Mouse (Mus musculus) forebrain, embryonic 16.5 days (tissue): ENCODE data around the gene Pkig. TPM values are rescaled to one million over a fixed set of nuclear protein-coding genes. Genes with fewer than 3 reads are reported as not detected.
"Not testable (repeated sequence)": the region's sequence is repeated elsewhere in the genome, so short reads cannot be mapped to it uniquely, and the experiment has no call there.

ENCODE experiments used
- ATAC-seq: fragments of 200-750 bp; cut with Nextera tagmentation; 2 replicates; pipeline ENCODE4 v1.8.0; 2017; ENCODE audit warnings: mild to moderate bottlenecking, moderate library complexity
- H3K27ac ChIP-seq: fragments of 300-500 bp; sonication (generic); 2 replicates; pipeline ENCODE4 v1.5.1; 2014; ENCODE audit warnings: low read length, control low read depth
- H3K27me3 ChIP-seq: fragments of 300-500 bp; sonication (generic); replicated peaks from 2 replicates; pipeline ENCODE4 v1.6.1; 2014; ENCODE audit warnings: low read length; ENCODE audit not compliant: control insufficient read depth, insufficient read depth
- H3K36me3 ChIP-seq: fragments of 300-500 bp; sonication (generic); 2 replicates; pipeline ENCODE4 v1.6.1; 2014; ENCODE audit not compliant: control insufficient read depth, insufficient read depth
- H3K4me1 ChIP-seq: fragments of 300-500 bp; sonication (generic); replicated peaks from 2 replicates; pipeline ENCODE4 v1.6.1; 2014; ENCODE audit warnings: low read length; ENCODE audit not compliant: control insufficient read depth, insufficient read depth
- H3K4me2 ChIP-seq: fragments of 300-500 bp; sonication (generic); 2 replicates; pipeline ENCODE4 v1.6.1; 2014; ENCODE audit warnings: mild to moderate bottlenecking, low read length, control low read depth
- H3K4me3 ChIP-seq: fragments of 300-500 bp; sonication (generic); replicated peaks from 2 replicates; pipeline ENCODE4 v1.5.1; 2014; ENCODE audit warnings: mild to moderate bottlenecking, low read length, control low read depth
- H3K9ac ChIP-seq: fragments of 300-500 bp; sonication (generic); replicated peaks from 2 replicates; pipeline ENCODE4 v1.6.1; 2014; ENCODE audit warnings: low read depth, low read length, control low read depth
- H3K9me3 ChIP-seq: fragments of 300-500 bp; sonication (generic); 2 replicates; pipeline ENCODE4 v1.6.1; 2016; ENCODE audit warnings: low read length; ENCODE audit not compliant: control insufficient read depth
- WGBS: fragments of 180-500 bp; shearing (Covaris S2); extraction: QIAGEN DNeasy Blood & Tissue Kit; methylation state at CpG from one replicate; pipeline ENCODE4 v1.1.7; 2014; 5-methylcytosine and 5-hydroxymethylcytosine counted together
- polyA plus RNA-seq: library from polyadenylated mRNA; unstranded; fragments of >200 nt; fragmentation: Nextera tagmentation; extraction: Ambion mirVana; gene quantifications from 2 replicates; pipeline ENCODE4 v1.2.1, GENCODE M21; 2015

The Pkig gene
- polyA plus RNA-seq, 1 experiment from 2014 or later: 153 TPM

DNA sequence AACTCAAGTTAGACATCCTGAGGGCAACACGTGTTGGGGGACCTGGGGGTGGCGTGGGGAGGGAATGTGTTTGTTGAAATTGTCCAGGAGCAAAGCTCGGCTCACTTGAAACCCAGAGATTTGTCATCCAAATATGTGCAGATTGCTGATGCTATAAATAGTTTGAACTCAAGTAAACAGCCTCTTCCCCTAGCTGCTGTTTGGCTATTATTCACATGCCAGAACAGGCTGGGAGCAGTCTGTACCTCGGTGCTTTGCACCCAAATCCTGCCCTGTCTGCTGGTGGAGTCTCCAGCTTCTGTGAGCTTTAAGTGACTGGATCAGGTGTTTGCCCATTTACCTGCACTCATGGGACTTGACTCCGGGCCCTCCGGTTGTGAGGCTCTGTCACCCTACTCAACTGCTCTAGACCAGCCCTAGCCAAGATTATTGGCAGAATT lies 27.6 kb downstream of the Pkig start:
- Histone ChIP-seq H3K36me3 (no peaks in the 10 kb centered on the region), H3K4me1 (peaks cover 16% of the 10 kb centered on the region), H3K27ac (peak overlapping the region; percentile 72), H3K4me3 (no peak overlapping the region), H3K4me2 (no peak overlapping the region), H3K9ac (no peak overlapping the region), H3K27me3 (no peaks in the 10 kb centered on the region), H3K9me3 (no peaks in the 10 kb centered on the region)
- no peak; the same call in 1 of the 2 replicates for ATAC-seq
- WGBS: 77% methylated on average over 6 of the region's 6 CpGs

- peaks cover 16% of the 10 kb centered on the region for H3K4me1 ChIP-seq
- no peak overlapping the region for H3K9ac ChIP-seq
- 82% methylated on average over 5 of the region's 5 CpGs for WGBS
- H3K27me3 ChIP-seq: no peaks in the 10 kb centered on the region
- H3K4me3 ChIP-seq: no peak overlapping the region
- H3K27ac ChIP-seq: peak overlapping the region; percentile 72
- H3K4me2 ChIP-seq: no peak overlapping the region
- no peaks in the 10 kb centered on the region for H3K36me3 ChIP-seq
- H3K9me3 ChIP-seq: no peaks in the 10 kb centered on the region
- no peak for ATAC-seq
Measured at GRCm38 (mm10) chr2:163686233-163686632, 28.0 kb downstream of the Pkig start.

- 71% methylated on average over 3 of the region's 3 CpGs for WGBS
- no peaks in the 10 kb centered on the region for H3K27me3 ChIP-seq
- no peak for ATAC-seq
- H3K9me3 ChIP-seq: no peaks in the 10 kb centered on the region
- peaks cover 16% of the 10 kb centered on the region for H3K4me1 ChIP-seq
- H3K36me3 ChIP-seq: no peaks in the 10 kb centered on the region
- no peak overlapping the region for H3K27ac ChIP-seq
- no peak overlapping the region for H3K4me3 ChIP-seq
- no peak overlapping the region for H3K9ac ChIP-seq
- H3K4me2 ChIP-seq: no peak overlapping the region
Measured at GRCm38 (mm10) chr2:163686886-163687285, 28.7 kb downstream of the Pkig start.

DNA sequence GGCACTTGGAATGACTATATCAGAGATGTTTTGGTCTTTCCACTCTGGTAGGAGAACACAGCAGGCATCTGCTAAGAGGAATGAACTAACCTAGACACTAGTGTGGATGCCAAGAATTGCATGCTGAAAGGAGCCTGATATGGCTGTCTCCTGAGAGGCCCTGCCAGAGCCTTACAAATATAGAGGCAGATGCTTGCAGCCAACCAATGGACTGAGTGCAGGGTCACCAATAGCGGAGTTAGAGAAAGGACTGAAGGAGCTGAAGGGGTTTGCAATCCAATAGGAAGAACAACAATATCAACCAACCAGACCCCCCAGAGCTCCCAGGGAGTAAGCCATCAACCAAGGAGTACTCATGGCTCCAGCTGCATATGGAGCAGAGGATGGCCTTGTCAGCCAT lies 30.2 kb downstream of the Pkig start:
- H3K27ac ChIP-seq, H3K9me3 ChIP-seq, H3K27me3 ChIP-seq, H3K4me2 ChIP-seq, H3K4me3 ChIP-seq, ATAC-seq, H3K36me3 ChIP-seq, H3K9ac ChIP-seq: not testable (repeated sequence)
- peaks cover 16% of the 10 kb centered on the region for H3K4me1 ChIP-seq
- WGBS: 89% methylated on average over 1 of the region's 1 CpGs

- Histone ChIP-seq H3K27ac (no peak overlapping the region), H3K4me3 (no peak overlapping the region), H3K9me3 (no peaks in the 10 kb centered on the region), H3K4me1 (peaks cover 16% of the 10 kb centered on the region), H3K9ac (no peak overlapping the region), H3K36me3 (no peaks in the 10 kb centered on the region), H3K27me3 (no peaks in the 10 kb centered on the region), H3K4me2 (no peak overlapping the region)
- 86% methylated on average over 3 of the region's 3 CpGs for WGBS
- no peak for ATAC-seq
Measured at GRCm38 (mm10) chr2:163689771-163690170, 31.6 kb downstream of the Pkig start.

- 61% methylated on average over 8 of the region's 8 CpGs for WGBS
- Histone ChIP-seq H3K9me3 (no peaks in the 10 kb centered on the region), H3K9ac (no peak overlapping the region), H3K4me2 (no peak overlapping the region), H3K4me3 (no peak overlapping the region), H3K4me1 (peaks cover 15% of the 10 kb centered on the region), H3K27ac (no peak overlapping the region), H3K36me3 (no peaks in the 10 kb centered on the region), H3K27me3 (no peaks in the 10 kb centered on the region)
- ATAC-seq: 0 out of 2 replicates have a peak, but pooled peaks have one; percentile 23
Measured at GRCm38 (mm10) chr2:163690409-163691304, 32.5 kb downstream of the Pkig start.

GRCm38 (mm10) chr2:163691846-163692605 lies 33.8 kb downstream of the Pkig start:
- H3K27ac ChIP-seq: no peak overlapping the region
- H3K27me3 ChIP-seq: no peaks in the 10 kb centered on the region
- H3K4me2 ChIP-seq: no peak overlapping the region
- WGBS: 93% methylated on average over 6 of the region's 6 CpGs
- H3K36me3 ChIP-seq: no peaks in the 10 kb centered on the region
- no peaks in the 10 kb centered on the region for H3K9me3 ChIP-seq
- no peak overlapping the region for H3K4me3 ChIP-seq
- no peak for ATAC-seq
- peaks cover 6% of the 10 kb centered on the region; the same call in 1 of the 2 replicates for H3K4me1 ChIP-seq
- H3K9ac ChIP-seq: no peak overlapping the region

DNA sequence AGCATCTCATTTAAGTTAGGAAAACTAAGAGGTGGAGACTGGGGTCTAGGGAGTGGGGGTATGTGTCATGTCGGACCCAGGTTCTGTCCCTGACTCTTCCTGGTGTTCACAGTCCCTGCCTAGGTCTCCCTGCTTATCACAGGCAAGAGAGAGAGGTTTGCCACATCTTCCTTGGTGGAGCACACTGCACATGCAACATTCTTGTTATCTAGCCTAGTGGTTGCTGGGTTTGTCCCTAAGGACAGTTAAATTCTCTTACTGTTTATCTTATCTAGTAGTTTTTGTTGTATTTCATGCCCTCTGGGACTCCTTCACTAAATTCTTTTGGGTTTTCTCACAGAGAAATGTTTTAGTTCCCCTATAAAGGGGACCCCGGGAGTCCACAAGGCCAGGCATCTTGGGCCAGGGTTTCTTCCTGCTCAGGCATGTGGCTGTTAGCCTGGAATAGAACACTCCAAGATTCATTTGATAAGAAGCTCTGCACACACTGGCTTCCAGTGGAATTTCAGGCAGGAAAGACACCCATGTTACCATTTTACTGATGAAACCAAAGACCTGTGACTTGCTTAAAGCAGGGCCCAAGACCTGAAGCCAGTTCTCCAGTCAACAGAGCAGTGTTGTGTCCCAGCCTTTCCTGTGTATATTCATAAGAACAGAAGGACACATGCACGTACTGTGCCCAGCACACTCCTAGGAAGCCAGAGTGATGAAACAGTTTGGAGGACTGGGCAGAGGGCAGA lies 34.9 kb downstream of the Pkig start:
- Histone ChIP-seq H3K27ac (peak overlapping the region; percentile 33; the same call in 1 of the 2 replicates), H3K4me3 (no peak overlapping the region), H3K36me3 (no peaks in the 10 kb centered on the region), H3K4me2 (no peak overlapping the region), H3K4me1 (peaks cover 6% of the 10 kb centered on the region; the same call in 1 of the 2 replicates), H3K27me3 (no peaks in the 10 kb centered on the region), H3K9ac (no peak overlapping the region), H3K9me3 (no peaks in the 10 kb centered on the region)
- ATAC-seq: no peak
- 87% methylated on average over 3 of the region's 3 CpGs for WGBS
